Mouse (Mus musculus): ENCODE data around the gene Gm20403. TPM values are rescaled to one million over a fixed set of nuclear protein-coding genes. Genes with fewer than 3 reads are reported as not detected.
"Not testable (repeated sequence)": the region's sequence is repeated elsewhere in the genome, so short reads cannot be mapped to it uniquely, and the experiment has no call there.

Gene Gm20403
- polyA plus RNA-seq, 1 experiment = not detected

GRCm38 (mm10) chr12:55007361-55008008 is 21.2 kb upstream of the Gm20403 start:
- Histone ChIP-seq H3K4me3 (replicated peaks) (no peak overlapping the region), H3K9me3 (peaks cover 6% of the 10 kb centered on the region), H3K36me3 (replicated peaks; ENCODE audit: low read length) (no peaks in the 10 kb centered on the region), H3K4me1 (peaks cover 5% of the 10 kb centered on the region; the same call in 1 of the 2 replicates), H3K27me3 (replicated peaks) (no peaks in the 10 kb centered on the region)
- TF ChIP-seq GATA1 (IDR thresholded peaks at IDR 0.05; ENCODE audit: borderline replicate concordance, low read length) = no peak
- TF ChIP-seq FLI1 (IDR thresholded peaks at IDR 0.05; ENCODE audit: low read length) = no peak

- Histone ChIP-seq H3K36me3 (replicated peaks; ENCODE audit: low read length) (no peaks in the 10 kb centered on the region), H3K9me3 (peaks cover 6% of the 10 kb centered on the region), H3K4me3 (replicated peaks) (no peak overlapping the region), H3K27me3 (replicated peaks) (no peaks in the 10 kb centered on the region), H3K4me1 (peaks cover 5% of the 10 kb centered on the region; the same call in 1 of the 2 replicates)
- TF ChIP-seq GATA1 (IDR thresholded peaks at IDR 0.05; ENCODE audit: borderline replicate concordance, low read length) (no peak), FLI1 (IDR thresholded peaks at IDR 0.05; ENCODE audit: low read length) (no peak)
Observed at GRCm38 (mm10) chr12:55006071-55006470, 19.7 kb upstream of the Gm20403 start.

GRCm38 (mm10) chr12:55004396-55004795 is 18.1 kb upstream of the Gm20403 start:
- Histone ChIP-seq H3K36me3 (replicated peaks; ENCODE audit: low read length) (no peaks in the 10 kb centered on the region), H3K27me3 (replicated peaks) (no peaks in the 10 kb centered on the region), H3K9me3 (peaks cover 6% of the 10 kb centered on the region), H3K4me3 (replicated peaks) (no peak overlapping the region), H3K4me1 (peaks cover 11% of the 10 kb centered on the region)
- TF ChIP-seq GATA1 (IDR thresholded peaks at IDR 0.05; ENCODE audit: borderline replicate concordance, low read length) (no peak), FLI1 (IDR thresholded peaks at IDR 0.05; ENCODE audit: low read length) (no peak)

GRCm38 (mm10) chr12:55003843-55004242 is 17.5 kb upstream of the Gm20403 start:
- Histone ChIP-seq H3K4me1 (peaks cover 12% of the 10 kb centered on the region), H3K9me3 (peaks cover 6% of the 10 kb centered on the region)

GRCm38 (mm10) chr12:55002532-55002931 is 16.2 kb upstream of the Gm20403 start:
- H3K4me1 ChIP-seq = peaks cover 21% of the 10 kb centered on the region
- not testable (repeated sequence) for H3K4me3 ChIP-seq (replicated peaks); H3K36me3 ChIP-seq (replicated peaks; ENCODE audit: low read length); H3K27me3 ChIP-seq (replicated peaks); H3K9me3 ChIP-seq

More at GRCm38 (mm10) chr12:55003843-55004242, 17.5 kb upstream of the Gm20403 start:
- H3K36me3 ChIP-seq (replicated peaks; ENCODE audit: low read length) = no peaks in the 10 kb centered on the region
- H3K27me3 ChIP-seq (replicated peaks) = no peaks in the 10 kb centered on the region
- H3K4me3 ChIP-seq (replicated peaks) = no peak overlapping the region
- TF ChIP-seq GATA1 (IDR thresholded peaks at IDR 0.05; ENCODE audit: borderline replicate concordance, low read length) (no peak), FLI1 (IDR thresholded peaks at IDR 0.05; ENCODE audit: low read length) (no peak)

GRCm38 (mm10) chr12:54999016-54999690 is 12.8 kb upstream of the Gm20403 start:
- Histone ChIP-seq H3K4me1 (peaks cover 22% of the 10 kb centered on the region), H3K36me3 (replicated peaks; ENCODE audit: low read length) (no peaks in the 10 kb centered on the region), H3K4me3 (replicated peaks) (peak overlapping the region; percentile 84), H3K27me3 (replicated peaks) (peaks cover 2% of the 10 kb centered on the region), H3K9me3 (no peaks in the 10 kb centered on the region)
- TF ChIP-seq GATA1 (IDR thresholded peaks at IDR 0.05; ENCODE audit: borderline replicate concordance, low read length) (no peak), FLI1 (IDR thresholded peaks at IDR 0.05; ENCODE audit: low read length) (no peak)

- TF ChIP-seq GATA1 (IDR thresholded peaks at IDR 0.05; ENCODE audit: borderline replicate concordance, low read length) (no peak), FLI1 (IDR thresholded peaks at IDR 0.05; ENCODE audit: low read length) (no peak)
- Histone ChIP-seq H3K4me1 (peaks cover 29% of the 10 kb centered on the region), H3K27me3 (replicated peaks) (peaks cover 2% of the 10 kb centered on the region), H3K4me3 (replicated peaks) (peak overlapping the region; percentile 1), H3K36me3 (replicated peaks; ENCODE audit: low read length) (no peaks in the 10 kb centered on the region), H3K9me3 (no peaks in the 10 kb centered on the region)
Observed at GRCm38 (mm10) chr12:54998411-54998810, 12.1 kb upstream of the Gm20403 start.

GRCm38 (mm10) chr12:54996979-54997474 is 10.7 kb upstream of the Gm20403 start:
- no peak for TF ChIP-seq FLI1 (IDR thresholded peaks at IDR 0.05; ENCODE audit: low read length)
- no peak for TF ChIP-seq GATA1 (IDR thresholded peaks at IDR 0.05; ENCODE audit: borderline replicate concordance, low read length)
- Histone ChIP-seq H3K9me3 (no peaks in the 10 kb centered on the region), H3K36me3 (replicated peaks; ENCODE audit: low read length) (no peaks in the 10 kb centered on the region), H3K4me3 (replicated peaks) (no peak overlapping the region), H3K4me1 (peaks cover 42% of the 10 kb centered on the region), H3K27me3 (replicated peaks) (peaks cover 2% of the 10 kb centered on the region)

GRCm38 (mm10) chr12:54995965-54996364 is 9.6 kb upstream of the Gm20403 start:
- Histone ChIP-seq H3K4me3 (replicated peaks) (no peak overlapping the region), H3K4me1 (peaks cover 42% of the 10 kb centered on the region), H3K9me3 (no peaks in the 10 kb centered on the region), H3K27me3 (replicated peaks) (peaks cover 2% of the 10 kb centered on the region), H3K36me3 (replicated peaks; ENCODE audit: low read length) (no peaks in the 10 kb centered on the region)
- TF ChIP-seq GATA1 (IDR thresholded peaks at IDR 0.05; ENCODE audit: borderline replicate concordance, low read length) = no peak
- no peak for TF ChIP-seq FLI1 (IDR thresholded peaks at IDR 0.05; ENCODE audit: low read length)

GRCm38 (mm10) chr12:54994418-54994817 is 8.1 kb upstream of the Gm20403 start:
- Histone ChIP-seq H3K36me3 (replicated peaks; ENCODE audit: low read length) (no peaks in the 10 kb centered on the region), H3K4me3 (replicated peaks) (no peak overlapping the region), H3K27me3 (replicated peaks) (peaks cover 2% of the 10 kb centered on the region), H3K9me3 (no peaks in the 10 kb centered on the region), H3K4me1 (peaks cover 35% of the 10 kb centered on the region)
- TF ChIP-seq GATA1 (IDR thresholded peaks at IDR 0.05; ENCODE audit: borderline replicate concordance, low read length) (no peak), FLI1 (IDR thresholded peaks at IDR 0.05; ENCODE audit: low read length) (no peak)

Measured in megakaryocyte, embryonic 14.5 days (primary cell).